Mouse (Mus musculus): Measurements from ENCODE around the gene Wdpcp. TPM values are rescaled to one million over a fixed set of nuclear protein-coding genes. Genes with fewer than 3 reads are reported as not detected.
"Not testable (repeated sequence)": the region's sequence is repeated elsewhere in the genome, so short reads cannot be mapped to it uniquely, and the experiment has no call there.

The Wdpcp gene
- polyA plus RNA-seq (2012; ENCODE audit: insufficient read depth, insufficient read length, missing spikeins), result 4.3 and 7.9 TPM in 2 replicates

GRCm38 (mm10) chr11:21571700-21572381 lies at the start of gene Wdpcp, which contains the start of gene Mdh1:
Wdpcp (plus strand) TSS chr11:21572235.
Mdh1 (minus strand) TSS chr11:21572367.
- H3K27ac ChIP-seq (ENCODE audit: insufficient read depth, low read depth, low read length), result peak within 1 kb of the TSS; percentile 68
- peaks cover 44% of the 10 kb centered on the region for H3K4me1 ChIP-seq (ENCODE audit: control insufficient read depth, insufficient read depth, low read length)
- H3K4me3 ChIP-seq (ENCODE audit: insufficient read depth, low read length), result peak within 1 kb of the TSS; percentile 89
- 0 out of 2 replicates have a peak, but pooled peaks have one; percentile 37 for TF ChIP-seq POLR2A (IDR thresholded peaks at IDR 0.05; ENCODE audit: borderline replicate concordance, low read depth, low read length)
- TF ChIP-seq CTCF (IDR thresholded peaks at IDR 0.05; ENCODE audit: low read depth, low read length), result no peak

- Histone ChIP-seq H3K4me1 (ENCODE audit: control insufficient read depth, insufficient read depth, low read length) (no peaks in the 10 kb centered on the region), H3K27ac (ENCODE audit: insufficient read depth, low read depth, low read length) (no peak overlapping the region), H3K4me3 (ENCODE audit: insufficient read depth, low read length) (no peak overlapping the region)
- TF ChIP-seq CTCF (IDR thresholded peaks at IDR 0.05; ENCODE audit: low read depth, low read length) (no peak), POLR2A (IDR thresholded peaks at IDR 0.05; ENCODE audit: borderline replicate concordance, low read depth, low read length) (no peak)
Observed at GRCm38 (mm10) chr11:21528676-21529394, 43.2 kb upstream of the Wdpcp start.

GRCm38 (mm10) chr11:21530856-21531255 lies 41.2 kb upstream of the Wdpcp start:
- H3K27ac ChIP-seq (ENCODE audit: insufficient read depth, low read depth, low read length); H3K4me3 ChIP-seq (ENCODE audit: insufficient read depth, low read length): not testable (repeated sequence)

GRCm38 (mm10) chr11:21540072-21540471 lies 32.0 kb upstream of the Wdpcp start:
- no peak overlapping the region for H3K27ac ChIP-seq (ENCODE audit: insufficient read depth, low read depth, low read length)
- peaks cover 10% of the 10 kb centered on the region for H3K4me1 ChIP-seq (ENCODE audit: control insufficient read depth, insufficient read depth, low read length)
- H3K4me3 ChIP-seq (ENCODE audit: insufficient read depth, low read length), result no peak overlapping the region
- no peak for TF ChIP-seq CTCF (IDR thresholded peaks at IDR 0.05; ENCODE audit: low read depth, low read length)
- TF ChIP-seq POLR2A (IDR thresholded peaks at IDR 0.05; ENCODE audit: borderline replicate concordance, low read depth, low read length), result no peak

More at GRCm38 (mm10) chr11:21530856-21531255, 41.2 kb upstream of the Wdpcp start:
- not testable (repeated sequence) for H3K4me1 ChIP-seq (ENCODE audit: control insufficient read depth, insufficient read depth, low read length)

GRCm38 (mm10) chr11:21540622-21541021 lies 31.4 kb upstream of the Wdpcp start:
- H3K27ac ChIP-seq (ENCODE audit: insufficient read depth, low read depth, low read length), result no peak overlapping the region
- peaks cover 10% of the 10 kb centered on the region for H3K4me1 ChIP-seq (ENCODE audit: control insufficient read depth, insufficient read depth, low read length)
- no peak overlapping the region for H3K4me3 ChIP-seq (ENCODE audit: insufficient read depth, low read length)
- TF ChIP-seq CTCF (IDR thresholded peaks at IDR 0.05; ENCODE audit: low read depth, low read length) (no peak), POLR2A (IDR thresholded peaks at IDR 0.05; ENCODE audit: borderline replicate concordance, low read depth, low read length) (no peak)

- Histone ChIP-seq H3K27ac (ENCODE audit: insufficient read depth, low read depth, low read length) (no peak overlapping the region), H3K4me3 (ENCODE audit: insufficient read depth, low read length) (no peak overlapping the region), H3K4me1 (ENCODE audit: control insufficient read depth, insufficient read depth, low read length) (peaks cover 10% of the 10 kb centered on the region)
- TF ChIP-seq CTCF (IDR thresholded peaks at IDR 0.05; ENCODE audit: low read depth, low read length), result no peak
- no peak for TF ChIP-seq POLR2A (IDR thresholded peaks at IDR 0.05; ENCODE audit: borderline replicate concordance, low read depth, low read length)
Observed at GRCm38 (mm10) chr11:21542731-21543130, 29.3 kb upstream of the Wdpcp start.

- H3K27ac ChIP-seq (ENCODE audit: insufficient read depth, low read depth, low read length), result no peak overlapping the region
- no peak for TF ChIP-seq CTCF (IDR thresholded peaks at IDR 0.05; ENCODE audit: low read depth, low read length)
- no peak for TF ChIP-seq POLR2A (IDR thresholded peaks at IDR 0.05; ENCODE audit: borderline replicate concordance, low read depth, low read length)
- no peak overlapping the region for H3K4me3 ChIP-seq (ENCODE audit: insufficient read depth, low read length)
- H3K4me1 ChIP-seq (ENCODE audit: control insufficient read depth, insufficient read depth, low read length), result peaks cover 12% of the 10 kb centered on the region
Observed at GRCm38 (mm10) chr11:21545021-21545420, 27.0 kb upstream of the Wdpcp start.

- peaks cover 8% of the 10 kb centered on the region; the same call in 1 of the 2 replicates for H3K4me1 ChIP-seq (ENCODE audit: control insufficient read depth, insufficient read depth, low read length)
- no peak overlapping the region for H3K27ac ChIP-seq (ENCODE audit: insufficient read depth, low read depth, low read length)
- H3K4me3 ChIP-seq (ENCODE audit: insufficient read depth, low read length), result no peak overlapping the region
- TF ChIP-seq CTCF (IDR thresholded peaks at IDR 0.05; ENCODE audit: low read depth, low read length), result no peak
- no peak for TF ChIP-seq POLR2A (IDR thresholded peaks at IDR 0.05; ENCODE audit: borderline replicate concordance, low read depth, low read length)
Observed at GRCm38 (mm10) chr11:21545951-21546350, 26.1 kb upstream of the Wdpcp start.

- Histone ChIP-seq H3K4me1 (ENCODE audit: control insufficient read depth, insufficient read depth, low read length) (peaks cover 8% of the 10 kb centered on the region; the same call in 1 of the 2 replicates), H3K27ac (ENCODE audit: insufficient read depth, low read depth, low read length) (no peak overlapping the region), H3K4me3 (ENCODE audit: insufficient read depth, low read length) (no peak overlapping the region)
- TF ChIP-seq CTCF (IDR thresholded peaks at IDR 0.05; ENCODE audit: low read depth, low read length), result no peak
- TF ChIP-seq POLR2A (IDR thresholded peaks at IDR 0.05; ENCODE audit: borderline replicate concordance, low read depth, low read length), result no peak
Observed at GRCm38 (mm10) chr11:21546671-21547070, 25.4 kb upstream of the Wdpcp start.

- H3K27ac ChIP-seq (ENCODE audit: insufficient read depth, low read depth, low read length), result no peak overlapping the region
- H3K4me1 ChIP-seq (ENCODE audit: control insufficient read depth, insufficient read depth, low read length), result peaks cover 8% of the 10 kb centered on the region; the same call in 1 of the 2 replicates
- no peak overlapping the region for H3K4me3 ChIP-seq (ENCODE audit: insufficient read depth, low read length)
- TF ChIP-seq CTCF (IDR thresholded peaks at IDR 0.05; ENCODE audit: low read depth, low read length) (no peak), POLR2A (IDR thresholded peaks at IDR 0.05; ENCODE audit: borderline replicate concordance, low read depth, low read length) (no peak)
Observed at GRCm38 (mm10) chr11:21547518-21547917, 24.5 kb upstream of the Wdpcp start.

Measured in bone marrow macrophage, adult 2 months (primary cell).